Comparison of ENCODE assay signal across 18 mouse cellular contexts in the genomic region with DNA sequence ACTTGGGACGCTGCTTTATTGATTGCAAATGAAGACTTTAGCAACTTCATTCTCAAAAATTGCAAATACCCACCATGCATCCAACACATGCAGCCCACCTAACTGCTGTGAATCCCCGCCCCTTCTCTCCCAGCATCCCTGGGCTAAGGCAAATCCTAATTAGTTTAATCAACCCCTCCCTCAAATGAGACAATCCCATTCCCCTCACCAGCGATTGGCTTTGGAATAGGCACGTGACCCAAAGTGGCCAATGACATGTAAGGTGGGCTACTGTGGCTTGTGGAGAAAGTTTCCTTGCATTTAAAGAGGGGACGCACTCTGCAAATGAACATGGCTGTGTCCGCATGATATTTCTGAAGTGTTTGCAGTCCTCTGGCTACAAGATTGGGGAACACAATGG. TPM values are rescaled to one million over a fixed set of nuclear protein-coding genes. Genes with fewer than 3 reads are reported as not detected.
"Had no signal": no experiment of that assay in that cellular context is flagged by ENCODE, and none has a peak within 500 bp of the region (broad histone marks: within the 10 kb centered on the region; RNA-seq: fewer than 3 reads in every experiment).

No protein-coding gene starts in this region.

- DNase-seq: kidney, adult 8-10 months; kidney, postnatal 25 days; lung, adult 18-20 months; right cerebral cortex, adult 18-20 months; spleen, adult 18-20 months; thymus, adult 18-20 months; thymus, postnatal 14 days had no signal

- H3K9ac ChIP-seq: limb, embryonic 13.5 days; liver, embryonic 14.5 days; midbrain, embryonic 12.5 days; neural tube, embryonic 12.5 days; stomach, embryonic 15.5 days had no signal

- H3K4me1 ChIP-seq: limb, embryonic 13.5 days; midbrain, embryonic 12.5 days; neural tube, embryonic 12.5 days; stomach, embryonic 15.5 days had no signal

- H3K27ac ChIP-seq: limb, embryonic 13.5 days; liver, embryonic 14.5 days; midbrain, embryonic 12.5 days; neural tube, embryonic 12.5 days; stomach, embryonic 15.5 days had no signal

- H3K4me3 ChIP-seq: limb, embryonic 13.5 days; midbrain, embryonic 12.5 days; myocyte; neural tube, embryonic 12.5 days; stomach, embryonic 15.5 days had no signal

- H3K9me3 ChIP-seq: limb, embryonic 13.5 days; midbrain, embryonic 12.5 days; neural tube, embryonic 12.5 days; stomach, embryonic 15.5 days had no signal

- H3K36me3 ChIP-seq: limb, embryonic 13.5 days; midbrain, embryonic 12.5 days; neural tube, embryonic 12.5 days; stomach, embryonic 15.5 days had no signal

- H3K4me2 ChIP-seq: limb, embryonic 13.5 days; midbrain, embryonic 12.5 days; neural tube, embryonic 12.5 days; stomach, embryonic 15.5 days had no signal

- H3K27me3 ChIP-seq: limb, embryonic 13.5 days; midbrain, embryonic 12.5 days; neural tube, embryonic 12.5 days; stomach, embryonic 15.5 days had no signal

- ATAC-seq: intestine, postnatal 0 days had no signal

RNA-seq across cellular contexts. Expression of a gene that starts 15.1 kb away (rescaled TPM):
- polyA plus RNA-seq: liver, adult 2 months; liver, embryonic 14.5 days; myocyte had no signal

RNA-seq across cellular contexts. Expression of a gene that starts 50.4 kb away (rescaled TPM):
- polyA plus RNA-seq: intestine, postnatal 0 days; kidney, embryonic 16.5 days; limb, embryonic 13.5 days; liver, adult 2 months; liver, embryonic 14.5 days; lung, embryonic 16.5 days; midbrain, embryonic 12.5 days; myocyte; neural tube, embryonic 12.5 days; stomach, embryonic 15.5 days; urinary bladder, adult 2 months had no signal

RNA-seq across cellular contexts. Expression of a gene that starts 51.9 kb away (rescaled TPM):
- polyA plus RNA-seq: intestine, postnatal 0 days; kidney, embryonic 16.5 days; limb, embryonic 13.5 days; liver, adult 2 months; liver, embryonic 14.5 days; lung, embryonic 16.5 days; midbrain, embryonic 12.5 days; myocyte; neural tube, embryonic 12.5 days; stomach, embryonic 15.5 days; urinary bladder, adult 2 months had no signal
